Mouse (Mus musculus): ENCODE data around the gene Usp17le.
"Not testable (repeated sequence)": the region's sequence is repeated elsewhere in the genome, so short reads cannot be mapped to it uniquely, and the experiment has no call there.

Usp17le gene

DNA sequence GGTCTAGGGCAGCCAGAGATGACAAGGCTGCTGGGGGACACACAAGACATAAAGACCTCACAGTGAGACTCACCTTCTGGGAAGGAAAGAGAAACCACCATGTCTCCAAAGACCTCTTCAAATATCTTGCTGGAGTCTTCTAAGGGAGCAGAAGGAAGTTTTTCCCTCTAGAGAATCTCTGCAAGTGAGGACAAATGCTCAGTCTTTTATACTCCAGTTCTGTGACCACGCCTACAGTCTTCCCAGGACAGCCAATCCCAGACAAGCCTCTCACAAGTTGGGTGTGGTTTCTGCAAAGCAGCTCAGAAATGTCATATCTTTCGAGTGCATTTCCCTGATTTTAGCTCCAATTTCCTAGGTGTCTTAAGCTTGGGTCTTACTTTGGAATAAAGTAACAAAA lies at the start of gene Usp17le:
TSS of gene Usp17le (minus strand) at position 101 of the 400 bp plus-strand sequence.
- not testable (repeated sequence) for DNase-seq (ENCODE audit: low spot score in 2 of 2)

- DNase-seq (ENCODE audit: low spot score in 2 of 2) = not testable (repeated sequence)
Observed at GRCm38 (mm10) chr7:104810335-104810734, 33.1 kb upstream of the Usp17le start.

DNA sequence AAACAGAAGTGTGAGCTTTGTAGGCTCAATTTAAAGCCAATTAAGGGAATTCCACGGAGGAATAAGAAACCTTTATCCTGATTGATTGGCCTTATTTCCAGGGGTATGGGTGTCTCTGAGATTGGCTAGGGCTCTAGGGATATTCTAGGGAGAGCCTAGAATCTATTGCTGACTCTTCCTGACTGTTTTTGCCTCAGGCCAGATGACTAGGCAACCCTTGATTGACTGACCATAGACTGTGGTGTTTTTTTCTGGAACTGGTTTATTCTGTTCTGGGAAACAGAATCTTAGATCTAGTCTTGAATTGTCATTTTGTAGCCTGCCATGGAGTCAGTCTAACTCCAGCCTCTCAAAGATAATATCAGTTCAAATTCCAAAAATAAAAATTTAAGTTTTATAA lies 13.5 kb upstream of the Usp17le start:
- no peak for DNase-seq (ENCODE audit: low spot score in 2 of 2)
